Mouse (Mus musculus) thymus, adult 2 months (tissue): ENCODE data around the gene Sec1.

Experiments
- CTCF ChIP-seq: fragments of 200-500 bp; IDR thresholded peaks from 2 replicates; pipeline ENCODE4 v1.5.1; 2012; ENCODE audit warnings: mild to moderate bottlenecking, control low read depth, low read length, moderate library complexity, borderline replicate concordance; ENCODE audit not compliant: control insufficient read depth, poor library complexity, insufficient read depth; ENCODE audit errors: extremely low read depth
- POLR2A ChIP-seq: fragments of 200-500 bp; IDR thresholded peaks from 2 replicates; pipeline ENCODE4 v1.6.1; 2012; ENCODE audit warnings: mild to moderate bottlenecking, low read length, control low read depth, moderate library complexity; ENCODE audit not compliant: control insufficient read depth, poor library complexity, insufficient read depth; ENCODE audit errors: extremely low read depth

DNA sequence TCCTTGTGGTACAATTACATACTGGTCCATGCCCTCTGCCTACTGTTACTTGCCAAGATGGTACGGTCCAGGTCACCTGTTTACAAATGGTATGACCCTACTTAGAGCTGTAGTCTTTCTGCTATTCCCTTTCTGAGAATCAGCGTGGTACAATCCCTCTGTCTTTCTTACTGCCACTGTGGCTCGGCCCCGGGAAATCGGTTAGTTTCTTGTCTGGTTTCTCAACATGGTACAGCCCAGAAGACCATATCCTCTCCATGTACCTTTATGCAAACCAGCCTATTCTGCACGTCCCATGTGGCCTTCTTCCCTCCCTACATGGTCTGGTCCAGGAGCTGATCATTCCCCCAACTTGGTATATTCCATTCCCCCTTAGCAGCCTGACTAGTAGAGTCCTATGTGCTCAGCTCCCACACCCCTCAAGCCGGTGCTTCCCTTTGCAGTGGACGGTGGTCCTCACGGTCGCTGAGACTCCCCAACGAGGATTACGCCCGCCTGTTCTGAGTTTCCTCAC lies 9.9 kb upstream of the Sec1 start:
- TF ChIP-seq POLR2A (no peak), CTCF (no peak)
